Mouse (Mus musculus): Measurements from ENCODE around the gene Mob1b. TPM values are rescaled to one million over a fixed set of nuclear protein-coding genes. Genes with fewer than 3 reads are reported as not detected.
"Not testable (repeated sequence)": the region's sequence is repeated elsewhere in the genome, so short reads cannot be mapped to it uniquely, and the experiment has no call there.

The Mob1b gene
- polyA plus RNA-seq, 1 experiment from 2014 or later, result 10.4 TPM

GRCm38 (mm10) chr5:88721003-88721475, 384 bp downstream of the Mob1b start:
- H3K9me3 ChIP-seq (replicated peaks; ENCODE audit: control insufficient read depth, low read length), result no peaks in the 10 kb centered on the region
- H3K4me2 ChIP-seq (ENCODE audit: low read depth, low read length), result peak overlapping the region; percentile 82
- peaks cover 3% of the 10 kb centered on the region; the same call in 1 of the 2 replicates for H3K36me3 ChIP-seq (ENCODE audit: control insufficient read depth, insufficient read depth)
- H3K4me1 ChIP-seq (ENCODE audit: control insufficient read depth, low read depth, low read length), result peaks cover 42% of the 10 kb centered on the region
- H3K27ac ChIP-seq (ENCODE audit: low read length), result peak overlapping the region; percentile 97
- under 1% methylated on average over 36 of the region's 38 CpGs for WGBS (ENCODE audit: insufficient replicate concordance)
- peak overlapping the region; percentile 99 for H3K4me3 ChIP-seq (ENCODE audit: low read depth, low read length)
- peak; percentile 9 for ATAC-seq (ENCODE audit: low read depth)
- peak overlapping the region; percentile 98 for H3K9ac ChIP-seq (ENCODE audit: low read depth, low read length)
- H3K27me3 ChIP-seq (ENCODE audit: control insufficient read depth, insufficient read depth, low read depth, low read length), result no peaks in the 10 kb centered on the region

GRCm38 (mm10) chr5:88721565-88722212, 1.0 kb downstream of the Mob1b start:
- H3K36me3 ChIP-seq (ENCODE audit: control insufficient read depth, insufficient read depth), result peaks cover 3% of the 10 kb centered on the region; the same call in 1 of the 2 replicates
- under 1% methylated on average over 31 of the region's 31 CpGs for WGBS (ENCODE audit: insufficient replicate concordance)
- H3K27me3 ChIP-seq (ENCODE audit: control insufficient read depth, insufficient read depth, low read depth, low read length), result no peaks in the 10 kb centered on the region
- H3K27ac ChIP-seq (ENCODE audit: low read length), result peak overlapping the region; percentile 97
- H3K4me2 ChIP-seq (ENCODE audit: low read depth, low read length), result peak overlapping the region; percentile 82
- H3K9me3 ChIP-seq (replicated peaks; ENCODE audit: control insufficient read depth, low read length), result no peaks in the 10 kb centered on the region
- peak overlapping the region; percentile 98 for H3K9ac ChIP-seq (ENCODE audit: low read depth, low read length)
- peak overlapping the region; percentile 99 for H3K4me3 ChIP-seq (ENCODE audit: low read depth, low read length)
- peaks cover 43% of the 10 kb centered on the region for H3K4me1 ChIP-seq (ENCODE audit: control insufficient read depth, low read depth, low read length)
- ATAC-seq (ENCODE audit: low read depth), result peak; percentile 58

GRCm38 (mm10) chr5:88722213-88722600, 1.6 kb downstream of the Mob1b start:
- Histone ChIP-seq H3K4me2 (ENCODE audit: low read depth, low read length) (peak overlapping the region; percentile 82), H3K36me3 (ENCODE audit: control insufficient read depth, insufficient read depth) (peaks cover 3% of the 10 kb centered on the region; the same call in 1 of the 2 replicates), H3K9ac (ENCODE audit: low read depth, low read length) (peak overlapping the region; percentile 98), H3K9me3 (replicated peaks; ENCODE audit: control insufficient read depth, low read length) (no peaks in the 10 kb centered on the region), H3K27ac (ENCODE audit: low read length) (peak overlapping the region; percentile 97), H3K4me1 (ENCODE audit: control insufficient read depth, low read depth, low read length) (peaks cover 46% of the 10 kb centered on the region), H3K27me3 (ENCODE audit: control insufficient read depth, insufficient read depth, low read depth, low read length) (no peaks in the 10 kb centered on the region), H3K4me3 (ENCODE audit: low read depth, low read length) (peak overlapping the region; percentile 99)
- ATAC-seq (ENCODE audit: low read depth), result no peak
- WGBS (ENCODE audit: insufficient replicate concordance), result 13% methylated on average over 4 of the region's 4 CpGs

GRCm38 (mm10) chr5:88724030-88724429, 3.4 kb downstream of the Mob1b start:
- ATAC-seq (ENCODE audit: low read depth), result peak; percentile 76
- Histone ChIP-seq H3K4me1 (ENCODE audit: control insufficient read depth, low read depth, low read length) (peaks cover 52% of the 10 kb centered on the region), H3K4me3 (ENCODE audit: low read depth, low read length) (peak overlapping the region; percentile 42)

GRCm38 (mm10) chr5:88727593-88728144, 7.0 kb downstream of the Mob1b start:
- H3K4me2 ChIP-seq (ENCODE audit: low read depth, low read length), result 0 out of 2 replicates have a peak overlapping the region, but pooled peaks have one; percentile 6
- no peak for ATAC-seq (ENCODE audit: low read depth)
- H3K4me3 ChIP-seq (ENCODE audit: low read depth, low read length), result no peak overlapping the region
- H3K27ac ChIP-seq (ENCODE audit: low read length), result no peak overlapping the region
- no peaks in the 10 kb centered on the region for H3K27me3 ChIP-seq (ENCODE audit: control insufficient read depth, insufficient read depth, low read depth, low read length)
- H3K36me3 ChIP-seq (ENCODE audit: control insufficient read depth, insufficient read depth), result peaks cover 3% of the 10 kb centered on the region; the same call in 1 of the 2 replicates
- no peaks in the 10 kb centered on the region for H3K9me3 ChIP-seq (replicated peaks; ENCODE audit: control insufficient read depth, low read length)
- H3K9ac ChIP-seq (ENCODE audit: low read depth, low read length), result no peak overlapping the region
- peaks cover 36% of the 10 kb centered on the region for H3K4me1 ChIP-seq (ENCODE audit: control insufficient read depth, low read depth, low read length)
- 54% methylated on average over 3 of the region's 3 CpGs for WGBS (ENCODE audit: insufficient replicate concordance)

More at GRCm38 (mm10) chr5:88724030-88724429, 3.4 kb downstream of the Mob1b start:
- WGBS (ENCODE audit: insufficient replicate concordance), result 16% methylated on average over 3 of the region's 3 CpGs
- H3K36me3 ChIP-seq (ENCODE audit: control insufficient read depth, insufficient read depth), result peaks cover 3% of the 10 kb centered on the region; the same call in 1 of the 2 replicates
- peak overlapping the region; percentile 97 for H3K27ac ChIP-seq (ENCODE audit: low read length)
- H3K9me3 ChIP-seq (replicated peaks; ENCODE audit: control insufficient read depth, low read length), result no peaks in the 10 kb centered on the region
- H3K9ac ChIP-seq (ENCODE audit: low read depth, low read length), result peak overlapping the region; percentile 98
- H3K27me3 ChIP-seq (ENCODE audit: control insufficient read depth, insufficient read depth, low read depth, low read length), result no peaks in the 10 kb centered on the region
- H3K4me2 ChIP-seq (ENCODE audit: low read depth, low read length), result peak overlapping the region; percentile 82

- Histone ChIP-seq H3K27me3 (ENCODE audit: control insufficient read depth, insufficient read depth, low read depth, low read length) (no peaks in the 10 kb centered on the region), H3K9ac (ENCODE audit: low read depth, low read length) (no peak overlapping the region), H3K27ac (ENCODE audit: low read length) (no peak overlapping the region), H3K4me3 (ENCODE audit: low read depth, low read length) (no peak overlapping the region), H3K4me1 (ENCODE audit: control insufficient read depth, low read depth, low read length) (no peaks in the 10 kb centered on the region; the same call in 1 of the 2 replicates), H3K9me3 (replicated peaks; ENCODE audit: control insufficient read depth, low read length) (no peaks in the 10 kb centered on the region), H3K4me2 (ENCODE audit: low read depth, low read length) (no peak overlapping the region), H3K36me3 (ENCODE audit: control insufficient read depth, insufficient read depth) (no peaks in the 10 kb centered on the region; the same call in 1 of the 2 replicates)
- 72% methylated on average over 2 of the region's 2 CpGs for WGBS (ENCODE audit: insufficient replicate concordance)
- peak; percentile 39; the same call in 1 of the 2 replicates for ATAC-seq (ENCODE audit: low read depth)
Observed at GRCm38 (mm10) chr5:88734786-88735185, 14.1 kb downstream of the Mob1b start.

- H3K4me1 ChIP-seq (ENCODE audit: control insufficient read depth, low read depth, low read length); H3K9ac ChIP-seq (ENCODE audit: low read depth, low read length); H3K4me2 ChIP-seq (ENCODE audit: low read depth, low read length); H3K27me3 ChIP-seq (ENCODE audit: control insufficient read depth, insufficient read depth, low read depth, low read length); H3K4me3 ChIP-seq (ENCODE audit: low read depth, low read length); H3K9me3 ChIP-seq (replicated peaks; ENCODE audit: control insufficient read depth, low read length); H3K36me3 ChIP-seq (ENCODE audit: control insufficient read depth, insufficient read depth); H3K27ac ChIP-seq (ENCODE audit: low read length): not testable (repeated sequence)
- ATAC-seq (ENCODE audit: low read depth), result 0 out of 2 replicates have a peak, but pooled peaks have one; percentile 47
- 61% methylated on average over 1 of the region's 1 CpGs for WGBS (ENCODE audit: insufficient replicate concordance)
Observed at GRCm38 (mm10) chr5:88741065-88741464, 20.4 kb downstream of the Mob1b start.

- Histone ChIP-seq H3K36me3 (ENCODE audit: control insufficient read depth, insufficient read depth) (peaks cover 16% of the 10 kb centered on the region), H3K9me3 (replicated peaks; ENCODE audit: control insufficient read depth, low read length) (no peaks in the 10 kb centered on the region), H3K9ac (ENCODE audit: low read depth, low read length) (no peak overlapping the region), H3K4me3 (ENCODE audit: low read depth, low read length) (no peak overlapping the region), H3K27ac (ENCODE audit: low read length) (no peak overlapping the region), H3K4me1 (ENCODE audit: control insufficient read depth, low read depth, low read length) (no peaks in the 10 kb centered on the region), H3K27me3 (ENCODE audit: control insufficient read depth, insufficient read depth, low read depth, low read length) (no peaks in the 10 kb centered on the region), H3K4me2 (ENCODE audit: low read depth, low read length) (no peak overlapping the region)
- WGBS (ENCODE audit: insufficient replicate concordance), result 78% methylated on average over 1 of the region's 1 CpGs
- no peak for ATAC-seq (ENCODE audit: low read depth)
Observed at GRCm38 (mm10) chr5:88747774-88748173, 27.1 kb downstream of the Mob1b start.

GRCm38 (mm10) chr5:88753199-88753598, 32.5 kb downstream of the Mob1b start:
- Histone ChIP-seq H3K4me1 (ENCODE audit: control insufficient read depth, low read depth, low read length) (no peaks in the 10 kb centered on the region), H3K27ac (ENCODE audit: low read length) (no peak overlapping the region), H3K36me3 (ENCODE audit: control insufficient read depth, insufficient read depth) (peaks cover 24% of the 10 kb centered on the region), H3K27me3 (ENCODE audit: control insufficient read depth, insufficient read depth, low read depth, low read length) (no peaks in the 10 kb centered on the region), H3K9me3 (replicated peaks; ENCODE audit: control insufficient read depth, low read length) (no peaks in the 10 kb centered on the region), H3K4me3 (ENCODE audit: low read depth, low read length) (no peak overlapping the region), H3K4me2 (ENCODE audit: low read depth, low read length) (no peak overlapping the region), H3K9ac (ENCODE audit: low read depth, low read length) (no peak overlapping the region)
- no peak for ATAC-seq (ENCODE audit: low read depth)
- WGBS (ENCODE audit: insufficient replicate concordance), result 78% methylated on average over 4 of the region's 4 CpGs
